Mouse (Mus musculus): ENCODE measurements around the gene Ptp4a2. TPM values are rescaled to one million over a fixed set of nuclear protein-coding genes. Genes with fewer than 3 reads are reported as not detected.

Gene Ptp4a2
- 326 TPM for total RNA-seq (2023)

DNA sequence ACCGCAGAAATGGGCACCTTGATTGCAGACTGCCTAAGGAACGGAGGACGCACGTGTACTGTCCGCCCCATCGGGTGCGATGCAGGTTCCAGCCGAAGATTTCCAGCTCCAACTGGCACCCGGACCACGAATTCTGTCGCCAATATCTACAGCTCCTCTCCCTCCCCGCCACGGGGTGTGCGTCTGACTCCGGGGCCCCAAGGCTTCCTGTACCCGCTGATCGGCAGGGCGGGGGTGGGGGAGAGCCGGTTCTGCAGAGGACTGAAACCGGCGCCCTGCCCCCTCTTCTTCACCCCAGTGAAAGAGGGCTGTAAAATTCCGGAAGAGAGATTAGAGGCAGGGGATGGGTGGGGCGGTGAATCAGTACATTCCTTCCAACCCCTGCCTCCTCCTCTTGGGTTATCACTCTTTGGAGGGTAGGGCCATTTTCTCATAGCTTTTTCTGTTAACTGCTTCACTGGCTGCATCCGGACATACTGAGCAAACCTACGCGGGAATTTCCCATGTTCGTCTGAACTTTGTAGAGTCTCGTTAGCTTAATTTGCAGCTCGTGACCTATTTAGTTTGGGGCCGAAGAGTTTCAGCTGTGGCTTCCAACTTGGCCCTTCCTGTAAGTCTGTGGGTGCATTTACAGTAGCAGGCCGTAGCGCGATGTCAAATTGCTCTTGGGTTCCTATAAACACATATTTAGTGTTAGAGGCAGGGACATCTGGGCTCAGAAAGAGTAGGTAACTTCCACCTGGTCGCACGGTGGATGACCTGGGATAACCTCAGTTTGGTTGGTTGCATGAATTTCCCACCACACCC, at the start of gene Ptp4a2:
TSS of gene Ptp4a2 (plus strand) at position 422 of the 807 bp plus-strand sequence.

Other genes starting within 250 kb of the Ptp4a2 start
- gene Lck, start 237.6 kb upstream of the Ptp4a2 start, total RNA-seq (2023): 749 TPM
- gene Fam167b, start 232.7 kb upstream of the Ptp4a2 start, total RNA-seq (2023): 1.2 TPM
- 173 TPM for gene Eif3i, start 210.6 kb upstream of the Ptp4a2 start, total RNA-seq (2023)
- 173 TPM for gene Tmem234, start 210.6 kb upstream of the Ptp4a2 start, total RNA-seq (2023)
- 3.7 TPM for gene Dcdc2b, start 197.0 kb upstream of the Ptp4a2 start, total RNA-seq (2023)
- gene Iqcc, start 192.1 kb upstream of the Ptp4a2 start, total RNA-seq (2023): 17.3 TPM
- 6.2 TPM for gene Ccdc28b, start 187.3 kb upstream of the Ptp4a2 start, total RNA-seq (2023)
- gene Txlna, start 170.2 kb upstream of the Ptp4a2 start, total RNA-seq (2023): 63.2 TPM
- gene Kpna6, start 138.5 kb upstream of the Ptp4a2 start, total RNA-seq (2023): 31.4 TPM
- 13.0 TPM for gene Tmem39b, start 114.4 kb upstream of the Ptp4a2 start, total RNA-seq (2023)
- gene Khdrbs1, start 68.9 kb upstream of the Ptp4a2 start, total RNA-seq (2023): 126 TPM
- not detected for gene Spocd1, start 118.0 kb downstream of the Ptp4a2 start, total RNA-seq (2023)
- 0.59 TPM for gene Adgrb2, start 173.7 kb downstream of the Ptp4a2 start, total RNA-seq (2023)
- gene Col16a1, start 236.6 kb downstream of the Ptp4a2 start, total RNA-seq (2023): 0.21 TPM